Mouse (Mus musculus) adipose tissue, adult 10 weeks (tissue): Measurements from ENCODE around the gene Tsacc. TPM values are rescaled to one million over a fixed set of nuclear protein-coding genes. Genes with fewer than 3 reads are reported as not detected.

Experiments used
- polyA plus RNA-seq: library from polyadenylated mRNA; stranded (reverse); fragments of 350-450 nt; fragmentation: Illumina TruSeq; extraction: RNeasy Lipid Tissue Mini Kit (QIAGEN cat#74804); gene quantifications from one replicate; pipeline ENCODE4 v1.2.3, GENCODE M21; 2014; ENCODE audit warnings: low read depth, low replicate concordance

Gene Tsacc
- 19.4 TPM for polyA plus RNA-seq

DNA sequence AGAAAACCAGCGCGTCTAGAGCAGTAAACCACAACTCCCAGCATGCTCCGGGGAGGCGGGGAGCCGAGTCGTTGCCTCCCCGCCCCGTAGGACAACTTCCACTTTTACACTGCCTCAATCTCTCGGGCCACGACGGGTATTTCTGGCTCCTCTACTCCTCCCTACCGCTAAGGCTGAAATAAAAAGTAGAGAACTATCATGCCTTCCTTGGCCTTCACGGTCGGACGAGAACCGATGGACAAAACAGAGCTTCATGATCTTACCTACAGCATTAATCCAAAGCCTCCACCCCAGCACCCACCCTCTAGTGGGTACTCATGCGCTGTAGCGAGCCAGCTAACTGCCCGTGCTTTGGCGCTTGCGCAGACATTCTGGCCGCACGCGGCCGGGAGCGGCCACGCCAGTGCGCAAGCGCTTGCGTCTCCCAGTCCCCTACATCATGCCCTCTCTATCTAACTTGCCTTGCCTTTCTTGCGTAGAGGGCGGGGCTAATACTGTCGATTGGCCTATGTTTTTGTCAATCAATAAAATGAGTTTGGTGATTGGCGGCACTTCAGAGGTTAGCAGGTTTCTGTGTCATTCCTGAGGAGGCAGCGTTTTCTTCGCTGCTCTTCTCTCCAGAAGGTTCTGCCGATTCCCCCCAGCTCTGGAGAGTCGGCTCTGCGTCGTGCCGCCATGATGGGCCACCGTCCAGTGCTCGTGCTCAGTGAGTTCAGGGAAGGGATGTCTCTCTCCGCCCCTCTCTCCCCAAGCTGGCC, at the start of gene Tsacc, which contains the start of gene Cct3:
Gene Tsacc, minus strand, starts transcription at position 439 of the 758 bp plus-strand sequence.
Gene Cct3, plus strand, starts transcription at position 556 of the 758 bp plus-strand sequence.

DNA sequence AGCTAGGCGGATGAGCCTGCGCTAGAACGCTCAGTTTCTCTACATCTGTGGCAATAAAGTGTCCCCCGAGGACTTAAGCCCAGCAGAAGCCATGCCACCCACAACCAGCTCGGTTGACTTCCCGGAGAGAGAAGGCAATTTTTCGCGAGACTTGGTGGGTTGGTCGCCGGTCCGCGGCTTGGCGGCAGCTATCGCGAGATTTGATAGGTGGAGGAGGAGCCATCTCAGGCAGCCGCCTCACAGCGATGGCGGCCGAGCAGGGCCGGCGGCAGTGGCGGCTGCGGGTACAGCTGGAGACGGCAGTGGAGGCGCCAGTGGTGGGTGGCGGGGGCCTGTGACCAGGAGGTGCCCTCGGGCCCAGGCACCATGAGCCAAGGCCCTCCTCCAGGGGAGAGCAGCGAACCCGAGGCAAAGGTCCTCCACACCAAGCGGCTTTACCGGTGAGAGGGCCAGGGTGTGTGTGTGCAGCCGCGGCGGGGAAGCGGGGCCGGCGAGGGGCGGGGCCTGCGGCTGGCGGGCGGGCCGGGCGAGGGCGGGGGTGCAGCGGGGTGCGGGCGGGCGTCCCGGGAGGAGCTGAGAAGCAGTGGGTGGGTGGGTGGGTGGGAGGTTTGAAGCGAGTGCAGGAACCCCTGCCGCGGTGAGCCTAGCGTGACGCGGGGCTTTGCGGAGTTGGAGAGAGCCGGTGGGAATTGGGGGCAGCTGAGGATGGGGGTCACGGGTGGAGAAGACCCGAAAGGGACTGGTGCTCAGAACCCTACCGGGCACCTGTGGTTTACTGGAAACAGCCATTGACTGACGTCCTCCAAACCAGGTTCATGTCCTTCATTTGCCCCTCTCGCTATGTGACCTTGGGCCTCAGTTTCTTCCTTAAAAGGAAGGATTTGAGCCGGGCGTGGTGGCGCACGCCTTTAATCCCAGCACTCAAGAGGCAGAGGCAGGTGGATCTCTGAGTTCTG, 39.5 kb upstream of the Tsacc start, which contains the start of the genes Tmem79 and Smg5:
Gene Tmem79, minus strand, starts transcription at position 91 of the 956 bp plus-strand sequence.
Gene Smg5, plus strand, starts transcription at position 203 of the 956 bp plus-strand sequence.

GRCm38 (mm10) chr3:88324951-88325405, 28.2 kb upstream of the Tsacc start, which contains the start of gene Glmp:
TSS of gene Glmp (plus strand) at chr3:88325023.

GRCm38 (mm10) chr3:88287110-88287509, 9.7 kb downstream of the Tsacc start, which contains the start of gene Gm38392:
TSS of gene Gm38392 (minus strand) at chr3:88287210.

GRCm38 (mm10) chr3:88254268-88254926, 42.4 kb downstream of the Tsacc start, which contains the start of gene Rhbg:
TSS of gene Rhbg (minus strand) at chr3:88254709.

Other genes starting within 250 kb of the Tsacc start
- 105 TPM for gene Naxe, start 238.5 kb downstream of the Tsacc start, polyA plus RNA-seq
- 6.3 TPM for gene Ttc24, start 218.7 kb downstream of the Tsacc start, polyA plus RNA-seq
- gene Iqgap3, start 215.0 kb downstream of the Tsacc start, polyA plus RNA-seq, result 1.1 TPM
- gene Mef2d, start 154.6 kb downstream of the Tsacc start, polyA plus RNA-seq, result 35.4 TPM
- gene Rhbg, start 42.3 kb downstream of the Tsacc start, polyA plus RNA-seq, result 18.7 TPM
- 1.2 TPM for gene Gm38392, start 9.8 kb downstream of the Tsacc start, polyA plus RNA-seq
- gene Cct3, start 117 bp upstream of the Tsacc start, polyA plus RNA-seq, result 122 TPM
- gene Glmp, start 28.0 kb upstream of the Tsacc start, polyA plus RNA-seq, result 227 TPM
- gene Tmem79, start 39.1 kb upstream of the Tsacc start, polyA plus RNA-seq, result 7.7 TPM
- gene Smg5, start 39.3 kb upstream of the Tsacc start, polyA plus RNA-seq, result 42.6 TPM
- 5.8 TPM for gene Paqr6, start 67.6 kb upstream of the Tsacc start, polyA plus RNA-seq
- 173 TPM for gene Bglap3, start 75.7 kb upstream of the Tsacc start, polyA plus RNA-seq
- gene Bglap2, start 81.7 kb upstream of the Tsacc start, polyA plus RNA-seq, result not detected
- not detected for gene Bglap, start 87.5 kb upstream of the Tsacc start, polyA plus RNA-seq
- gene Pmf1, start 113.3 kb upstream of the Tsacc start, polyA plus RNA-seq, result 17.2 TPM
- 29.8 TPM for gene Slc25a44, start 128.1 kb upstream of the Tsacc start, polyA plus RNA-seq
- 101 TPM for gene Sema4a, start 164.2 kb upstream of the Tsacc start, polyA plus RNA-seq
- gene Lmna, start 213.0 kb upstream of the Tsacc start, polyA plus RNA-seq, result 75.5 TPM
- gene Mex3a, start 235.4 kb upstream of the Tsacc start, polyA plus RNA-seq, result 2.9 TPM